Mouse (Mus musculus) liver, postnatal 0 days (tissue): ENCODE measurements around the gene Madcam1.

Experiments used
- CTCF ChIP-seq: sonication (generic); IDR thresholded peaks from 2 replicates; pipeline ENCODE4 v1.5.1; 2016; ENCODE audit warnings: antibody characterized with exemption, low read depth
- EP300 ChIP-seq: IDR thresholded peaks from 2 replicates; pipeline ENCODE4 v1.6.1; 2016; ENCODE audit warnings: antibody characterized with exemption, low read depth, mild to moderate bottlenecking

DNA sequence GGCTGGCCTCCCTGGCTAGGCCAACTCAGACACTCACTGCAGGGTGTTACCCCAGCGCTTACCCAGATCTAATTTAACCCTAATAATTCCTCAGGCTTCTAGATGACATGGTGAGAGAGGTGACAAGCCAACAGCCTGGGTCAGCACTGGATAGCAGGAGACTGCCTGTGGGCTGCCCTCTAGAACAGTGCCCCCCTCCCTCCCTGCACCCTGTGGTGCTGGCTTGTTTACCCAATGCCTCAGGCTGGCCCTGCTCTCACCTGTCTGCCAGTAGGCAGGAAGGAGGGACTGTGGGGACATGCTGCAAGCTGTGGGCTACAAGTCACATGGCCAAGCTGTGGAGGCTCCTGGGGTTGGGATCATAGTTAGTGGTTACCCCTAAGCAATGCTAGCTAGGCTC is 42.8 kb downstream of the Madcam1 start:
- TF ChIP-seq CTCF (no peak), EP300 (no peak)
